Mouse (Mus musculus) forebrain, embryonic 13.5 days (tissue): ENCODE measurements at regions not wholly inside any gene's neighbourhood (a gene's known extent, or its start where the extent isn't known, plus 50 kb on each side); places are given as distances from the start of the nearest gene placed in this dataset.

Source experiments
- ATAC-seq: fragments of 200-750 bp; cut with Nextera tagmentation; 2 replicates; pipeline ENCODE4 v1.8.0; 2017
- H3K27ac ChIP-seq: fragments of 300-500 bp; sonication (generic); 2 replicates; pipeline ENCODE4 v1.5.1; 2015; ENCODE audit warnings: inconsistent platforms, mild to moderate bottlenecking, moderate library complexity
- H3K27me3 ChIP-seq: fragments of 300-500 bp; sonication (generic); 2 replicates; pipeline ENCODE4 v1.6.1; 2015; ENCODE audit warnings: mild to moderate bottlenecking, inconsistent platforms
- H3K36me3 ChIP-seq: fragments of 300-500 bp; sonication (generic); 2 replicates; pipeline ENCODE4 v1.6.1; 2015; ENCODE audit warnings: mild to moderate bottlenecking, inconsistent platforms; ENCODE audit not compliant: poor library complexity, severe bottlenecking
- H3K4me1 ChIP-seq: fragments of 300-500 bp; sonication (generic); 2 replicates; pipeline ENCODE4 v1.6.1; 2015; ENCODE audit warnings: inconsistent platforms
- H3K4me2 ChIP-seq: fragments of 300-500 bp; sonication (generic); 2 replicates; pipeline ENCODE4 v1.6.1; 2015; ENCODE audit warnings: inconsistent platforms, mild to moderate bottlenecking, moderate library complexity
- H3K4me3 ChIP-seq: fragments of 300-500 bp; sonication (generic); 2 replicates; pipeline ENCODE4 v1.5.1; 2015; ENCODE audit warnings: mild to moderate bottlenecking, inconsistent platforms
- H3K9ac ChIP-seq: fragments of 300-500 bp; sonication (generic); 2 replicates; pipeline ENCODE4 v1.6.1; 2015; ENCODE audit warnings: mild to moderate bottlenecking, inconsistent platforms
- H3K9me3 ChIP-seq: fragments of 300-500 bp; sonication (generic); replicated peaks from 2 replicates; pipeline ENCODE4 v1.6.1; 2016; ENCODE audit warnings: inconsistent platforms
- WGBS: fragments of 180-500 bp; shearing (Covaris S2); methylation state at CpG from one replicate; pipeline ENCODE4 v1.1.7; 2015; 5-methylcytosine and 5-hydroxymethylcytosine counted together

DNA sequence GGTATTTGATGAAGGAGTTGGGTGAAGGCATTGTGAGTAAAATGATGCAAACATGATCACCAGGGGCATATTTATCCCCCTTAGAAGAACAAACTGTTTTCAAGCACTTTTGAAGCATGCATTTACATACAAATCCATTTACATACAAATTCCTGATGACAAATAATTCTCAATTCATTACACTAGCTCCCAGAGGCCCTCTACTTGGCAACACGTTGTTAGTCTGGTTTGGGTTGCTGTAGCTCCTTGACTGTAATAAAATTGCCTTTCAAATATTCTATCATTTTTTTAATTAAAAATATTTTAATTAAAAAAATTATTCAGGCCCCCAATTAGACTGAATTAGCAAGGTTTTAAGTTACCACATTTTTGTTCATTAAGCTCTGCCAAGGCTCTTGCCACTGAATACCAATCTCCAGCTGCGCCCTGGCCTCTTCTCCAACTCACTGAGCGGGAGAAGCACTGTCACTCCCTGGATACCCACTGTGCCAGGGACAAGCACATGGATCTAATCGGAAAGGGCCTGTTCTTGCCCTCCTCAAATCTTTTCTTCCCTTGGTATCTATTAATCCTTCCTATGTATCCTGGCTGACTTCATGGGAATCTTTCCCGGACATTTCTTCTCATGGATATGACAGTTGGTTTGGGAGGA, 147.1 kb upstream of the Pou3f4 start:
- peak; percentile 53; the same call in 1 of the 2 replicates for ATAC-seq
- no peak overlapping the region for H3K4me3 ChIP-seq
- no peak overlapping the region for H3K27ac ChIP-seq
- H3K27me3 ChIP-seq: no peaks in the 10 kb centered on the region
- no peak overlapping the region for H3K9ac ChIP-seq
- no peaks in the 10 kb centered on the region for H3K36me3 ChIP-seq
- H3K4me2 ChIP-seq: no peak overlapping the region
- H3K9me3 ChIP-seq: no peaks in the 10 kb centered on the region
- 70% methylated on average over 5 of the region's 5 CpGs for WGBS
- H3K4me1 ChIP-seq: no peaks in the 10 kb centered on the region

DNA sequence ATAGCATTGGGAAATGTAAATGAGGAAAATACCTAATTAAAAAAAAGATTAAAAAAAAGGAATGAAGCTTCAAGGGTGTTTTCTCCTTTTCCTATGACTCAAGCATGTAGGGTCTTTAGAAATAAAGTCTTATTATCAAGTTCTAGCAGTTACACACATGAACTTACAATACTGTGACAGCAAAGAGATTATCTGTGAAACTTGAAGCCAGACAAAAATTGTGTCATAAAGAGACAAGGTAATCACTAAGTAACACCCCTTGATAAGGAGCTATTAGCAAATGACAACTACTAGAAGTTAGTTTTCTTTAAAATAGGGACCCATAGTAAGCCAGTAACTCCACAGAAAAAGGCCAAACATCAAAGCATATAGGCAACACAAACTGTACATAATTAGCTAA, 140.9 kb upstream of the Pou3f4 start:
- Histone ChIP-seq H3K27ac (no peak overlapping the region), H3K9ac (no peak overlapping the region), H3K36me3 (no peaks in the 10 kb centered on the region), H3K4me2 (no peak overlapping the region), H3K9me3 (no peaks in the 10 kb centered on the region), H3K4me1 (no peaks in the 10 kb centered on the region), H3K27me3 (no peaks in the 10 kb centered on the region), H3K4me3 (no peak overlapping the region)
- ATAC-seq: no peak

DNA sequence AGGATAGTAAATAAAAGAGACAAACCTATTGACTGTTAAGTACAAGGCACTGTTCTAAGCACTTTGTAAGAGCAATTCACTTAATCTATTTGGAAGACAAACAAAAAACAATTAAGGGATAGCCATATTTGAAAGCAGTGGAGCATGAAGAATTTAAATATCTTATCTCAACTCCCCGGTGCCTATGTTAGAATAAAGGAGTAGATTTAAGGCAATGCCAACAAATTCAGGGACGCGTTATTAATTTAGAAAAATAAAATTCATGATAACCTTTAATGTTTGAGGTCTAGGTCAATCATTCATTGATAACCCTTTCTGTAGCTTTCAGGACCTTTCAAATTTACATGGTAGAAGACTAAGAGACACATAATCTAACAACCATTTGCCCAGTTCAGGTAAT, 135.5 kb upstream of the Pou3f4 start:
- Histone ChIP-seq H3K27ac (no peak overlapping the region), H3K4me3 (no peak overlapping the region), H3K36me3 (no peaks in the 10 kb centered on the region), H3K9me3 (no peaks in the 10 kb centered on the region), H3K9ac (no peak overlapping the region), H3K4me2 (no peak overlapping the region), H3K27me3 (no peaks in the 10 kb centered on the region), H3K4me1 (no peaks in the 10 kb centered on the region)
- 79% methylated on average over 3 of the region's 3 CpGs for WGBS
- ATAC-seq: no peak

DNA sequence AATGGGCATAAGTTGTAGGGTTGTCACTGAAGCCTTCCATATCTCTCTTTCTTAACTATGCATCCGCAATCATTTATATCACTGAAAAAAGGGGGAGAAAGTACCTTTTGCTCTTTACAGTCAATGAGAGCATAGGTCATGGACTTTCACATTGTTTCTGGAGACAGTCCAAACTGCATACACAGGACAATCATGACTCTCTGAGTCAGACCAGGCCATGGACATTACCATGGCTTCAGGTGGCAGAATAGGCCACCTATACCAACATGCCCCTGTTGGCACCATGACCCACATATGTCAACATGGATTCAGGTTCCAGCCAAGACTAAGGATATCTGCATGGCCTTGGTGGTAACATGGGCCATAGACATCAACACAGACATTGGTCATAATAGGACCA, 133.5 kb upstream of the Pou3f4 start:
- no peak for ATAC-seq
- Histone ChIP-seq H3K27ac (no peak overlapping the region), H3K27me3 (no peaks in the 10 kb centered on the region)

DNA sequence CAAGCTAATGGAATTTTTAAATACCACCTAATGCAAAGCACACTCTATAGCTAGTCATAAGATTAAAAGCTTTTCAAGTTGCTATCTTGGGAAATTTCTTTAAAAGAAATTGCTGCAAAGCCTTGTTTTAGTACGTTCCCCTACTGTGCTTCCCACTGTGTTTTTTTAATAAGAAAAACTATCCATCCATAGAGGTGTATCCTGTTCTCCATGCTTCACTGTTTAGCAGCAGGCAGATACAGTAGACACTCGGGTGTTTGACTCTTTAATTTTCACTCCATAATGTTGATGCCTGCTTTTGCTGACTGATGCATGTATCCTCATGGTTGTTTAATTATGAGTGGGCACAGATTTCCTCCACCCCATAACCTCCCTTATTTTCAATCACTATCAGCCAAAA, 113.6 kb upstream of the Pou3f4 start:
- Histone ChIP-seq H3K27ac (no peak overlapping the region), H3K27me3 (no peaks in the 10 kb centered on the region), H3K36me3 (no peaks in the 10 kb centered on the region), H3K4me2 (no peak overlapping the region), H3K9me3 (no peaks in the 10 kb centered on the region), H3K9ac (no peak overlapping the region), H3K4me1 (no peaks in the 10 kb centered on the region), H3K4me3 (no peak overlapping the region)
- WGBS: 57% methylated on average over 2 of the region's 2 CpGs
- ATAC-seq: no peak

More for the DNA sequence above, 133.5 kb upstream of the Pou3f4 start:
- 91% methylated on average over 1 of the region's 1 CpGs for WGBS
- H3K4me1 ChIP-seq: no peaks in the 10 kb centered on the region
- no peak overlapping the region for H3K9ac ChIP-seq
- no peaks in the 10 kb centered on the region for H3K36me3 ChIP-seq
- H3K4me2 ChIP-seq: no peak overlapping the region
- H3K4me3 ChIP-seq: no peak overlapping the region
- no peaks in the 10 kb centered on the region for H3K9me3 ChIP-seq

DNA sequence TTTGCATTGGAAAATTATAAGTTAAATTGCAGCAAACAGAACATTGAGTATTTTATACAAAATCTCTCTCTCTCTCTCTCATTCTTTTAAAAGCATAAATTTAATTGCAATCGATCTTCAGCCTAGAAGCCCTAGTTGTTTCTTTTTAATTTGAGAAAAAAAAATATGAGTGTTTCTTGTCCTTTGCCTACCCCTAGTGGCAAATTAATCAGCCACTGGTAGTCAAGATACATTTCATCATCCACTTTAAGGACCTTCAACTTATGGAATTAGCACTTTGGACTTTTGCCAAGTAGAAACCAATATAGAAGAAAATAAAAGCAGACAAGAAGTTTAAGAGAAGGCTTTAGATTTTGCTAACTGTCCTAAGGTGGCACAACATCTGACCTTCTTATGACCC, 99.9 kb upstream of the Pou3f4 start:
- ATAC-seq: no peak
- Histone ChIP-seq H3K27me3 (no peaks in the 10 kb centered on the region), H3K27ac (no peak overlapping the region), H3K4me3 (no peak overlapping the region), H3K36me3 (no peaks in the 10 kb centered on the region), H3K4me2 (no peak overlapping the region), H3K9me3 (no peaks in the 10 kb centered on the region), H3K4me1 (no peaks in the 10 kb centered on the region), H3K9ac (no peak overlapping the region)
- WGBS: 88% methylated on average over 1 of the region's 1 CpGs

DNA sequence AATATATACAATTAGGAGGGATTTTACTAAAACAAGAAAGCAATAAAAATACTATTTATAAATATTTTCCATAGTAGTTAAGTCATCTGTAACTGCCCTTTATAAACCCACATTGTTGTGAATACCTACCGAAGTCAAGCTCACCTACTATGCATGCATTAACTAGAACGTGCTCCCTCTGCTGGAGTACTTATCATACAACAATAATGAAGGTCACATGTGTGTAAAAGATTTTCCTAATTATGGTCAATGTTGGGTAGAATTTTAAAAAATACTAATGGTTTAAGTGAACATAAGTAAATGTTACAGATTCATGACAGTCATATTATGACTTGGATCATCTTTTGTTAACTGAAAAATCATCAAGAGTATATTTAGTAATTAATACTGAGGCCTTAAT, 50.0 kb upstream of the Pou3f4 start:
- Histone ChIP-seq H3K4me1 (no peaks in the 10 kb centered on the region), H3K27me3 (no peaks in the 10 kb centered on the region), H3K4me2 (no peak overlapping the region), H3K9ac (no peak overlapping the region), H3K4me3 (no peak overlapping the region), H3K36me3 (no peaks in the 10 kb centered on the region), H3K9me3 (no peaks in the 10 kb centered on the region), H3K27ac (no peak overlapping the region)
- no peak for ATAC-seq
- 51% methylated on average over 2 of the region's 2 CpGs for WGBS
